Mouse (Mus musculus): ENCODE results near the gene Hspb7. TPM values are rescaled to one million over a fixed set of nuclear protein-coding genes. Genes with fewer than 3 reads are reported as not detected.

Hspb7 gene
- polyA plus RNA-seq, 1 experiment from 2014 or later: not detected

- Histone ChIP-seq H3K9ac (no peak overlapping the region), H3K4me2 (replicated peaks) (no peak overlapping the region), H3K4me3 (no peak overlapping the region)
Measured at GRCm38 (mm10) chr4:141433191-141433590, 12.6 kb downstream of the Hspb7 start.

GRCm38 (mm10) chr4:141435974-141436373 lies 15.4 kb downstream of the Hspb7 start, which contains the start of gene Srarp:
TSS of gene Srarp (minus strand) at chr4:141436105.
- H3K36me3 ChIP-seq: no peaks in the 10 kb centered on the region
- H3K4me1 ChIP-seq: no peaks in the 10 kb centered on the region
- H3K9ac ChIP-seq: no peak within 1 kb of the TSS
- no peaks in the 10 kb centered on the region for H3K27me3 ChIP-seq
- no peaks in the 10 kb centered on the region for H3K9me3 ChIP-seq
- H3K4me2 ChIP-seq (replicated peaks): no peak within 1 kb of the TSS
- H3K4me3 ChIP-seq: no peak within 1 kb of the TSS
- 90% methylated on average over 1 of the region's 1 CpGs for whole genome bisulfite sequencing
- no peak within 1 kb of the TSS for H3K27ac ChIP-seq
- ATAC-seq (ENCODE audit: insufficient number of reproducible peaks, insufficient read depth, low FRiP score, low TSS enrichment): no peak

More at GRCm38 (mm10) chr4:141433191-141433590, 12.6 kb downstream of the Hspb7 start:
- no peak for ATAC-seq (ENCODE audit: insufficient number of reproducible peaks, insufficient read depth, low FRiP score, low TSS enrichment)
- WGBS: 83% methylated on average over 18 of the region's 18 CpGs
- H3K27me3 ChIP-seq: no peaks in the 10 kb centered on the region
- H3K27ac ChIP-seq: no peak overlapping the region
- H3K9me3 ChIP-seq: no peaks in the 10 kb centered on the region
- no peaks in the 10 kb centered on the region for H3K36me3 ChIP-seq
- H3K4me1 ChIP-seq: no peaks in the 10 kb centered on the region

GRCm38 (mm10) chr4:141439083-141439803 lies 18.7 kb downstream of the Hspb7 start:
- H3K27me3 ChIP-seq: no peaks in the 10 kb centered on the region
- no peak overlapping the region for H3K27ac ChIP-seq
- H3K4me3 ChIP-seq: no peak overlapping the region
- 86% methylated on average over 12 of the region's 12 CpGs for WGBS
- H3K9me3 ChIP-seq: no peaks in the 10 kb centered on the region
- no peak overlapping the region for H3K4me2 ChIP-seq (replicated peaks)
- ATAC-seq (ENCODE audit: insufficient number of reproducible peaks, insufficient read depth, low FRiP score, low TSS enrichment): no peak
- no peaks in the 10 kb centered on the region for H3K36me3 ChIP-seq
- H3K9ac ChIP-seq: no peak overlapping the region
- H3K4me1 ChIP-seq: no peaks in the 10 kb centered on the region

GRCm38 (mm10) chr4:141440877-141441276 lies 20.3 kb downstream of the Hspb7 start:
- Histone ChIP-seq H3K9ac (no peak overlapping the region), H3K4me2 (replicated peaks) (no peak overlapping the region), H3K9me3 (no peaks in the 10 kb centered on the region), H3K4me1 (peaks cover 9% of the 10 kb centered on the region), H3K36me3 (no peaks in the 10 kb centered on the region), H3K27me3 (no peaks in the 10 kb centered on the region), H3K27ac (no peak overlapping the region), H3K4me3 (no peak overlapping the region)
- no peak for ATAC-seq (ENCODE audit: insufficient number of reproducible peaks, insufficient read depth, low FRiP score, low TSS enrichment)

- WGBS: 46% methylated on average over 11 of the region's 11 CpGs
- H3K9ac ChIP-seq: peak overlapping the region; percentile 93
- H3K9me3 ChIP-seq: no peaks in the 10 kb centered on the region
- no peaks in the 10 kb centered on the region for H3K27me3 ChIP-seq
- no peak for ATAC-seq (ENCODE audit: insufficient number of reproducible peaks, insufficient read depth, low FRiP score, low TSS enrichment)
- peak overlapping the region; percentile 78; the same call in 1 of the 2 replicates for H3K27ac ChIP-seq
- peaks cover 12% of the 10 kb centered on the region for H3K4me1 ChIP-seq
- peak overlapping the region; percentile 100 for H3K4me3 ChIP-seq
- H3K36me3 ChIP-seq: peaks cover 19% of the 10 kb centered on the region
- H3K4me2 ChIP-seq (replicated peaks): peak overlapping the region; percentile 88
Measured at GRCm38 (mm10) chr4:141443641-141444429, 23.3 kb downstream of the Hspb7 start.

GRCm38 (mm10) chr4:141444451-141445327 lies 24.1 kb downstream of the Hspb7 start, which contains the start of gene Zbtb17:
TSS of gene Zbtb17 (plus strand) at chr4:141444654.
- peak; percentile 70 for ATAC-seq (ENCODE audit: insufficient number of reproducible peaks, insufficient read depth, low FRiP score, low TSS enrichment)
- peak within 1 kb of the TSS; percentile 88 for H3K4me2 ChIP-seq (replicated peaks)
- peak within 1 kb of the TSS; percentile 78 for H3K27ac ChIP-seq
- H3K4me1 ChIP-seq: peaks cover 12% of the 10 kb centered on the region
- peak within 1 kb of the TSS; percentile 93 for H3K9ac ChIP-seq
- H3K9me3 ChIP-seq: no peaks in the 10 kb centered on the region
- H3K36me3 ChIP-seq: peaks cover 28% of the 10 kb centered on the region
- peak within 1 kb of the TSS; percentile 100 for H3K4me3 ChIP-seq
- 0% methylated on average over 73 of the region's 102 CpGs for WGBS
- H3K27me3 ChIP-seq: no peaks in the 10 kb centered on the region

- ATAC-seq (ENCODE audit: insufficient number of reproducible peaks, insufficient read depth, low FRiP score, low TSS enrichment): no peak
- peak overlapping the region; percentile 100 for H3K4me3 ChIP-seq
- no peaks in the 10 kb centered on the region for H3K9me3 ChIP-seq
- H3K27ac ChIP-seq: no peak overlapping the region
- peaks cover 34% of the 10 kb centered on the region for H3K36me3 ChIP-seq
- peaks cover 12% of the 10 kb centered on the region for H3K4me1 ChIP-seq
- no peaks in the 10 kb centered on the region for H3K27me3 ChIP-seq
- H3K4me2 ChIP-seq (replicated peaks): peak overlapping the region; percentile 88
- 15% methylated on average over 14 of the region's 14 CpGs for WGBS
- H3K9ac ChIP-seq: peak overlapping the region; percentile 93
Measured at GRCm38 (mm10) chr4:141445328-141445720, 24.7 kb downstream of the Hspb7 start.

- ATAC-seq (ENCODE audit: insufficient number of reproducible peaks, insufficient read depth, low FRiP score, low TSS enrichment): no peak
- Histone ChIP-seq H3K9ac (no peak overlapping the region), H3K27me3 (no peaks in the 10 kb centered on the region), H3K36me3 (peaks cover 39% of the 10 kb centered on the region), H3K4me3 (no peak overlapping the region), H3K27ac (no peak overlapping the region), H3K4me2 (replicated peaks) (no peak overlapping the region; the same call in 1 of the 2 replicates), H3K9me3 (no peaks in the 10 kb centered on the region), H3K4me1 (peaks cover 12% of the 10 kb centered on the region)
- WGBS: 78% methylated on average over 7 of the region's 7 CpGs
Measured at GRCm38 (mm10) chr4:141446211-141446610, 25.6 kb downstream of the Hspb7 start.

GRCm38 (mm10) chr4:141451251-141451650 lies 30.7 kb downstream of the Hspb7 start:
- H3K27ac ChIP-seq: no peak overlapping the region
- H3K4me2 ChIP-seq (replicated peaks): no peak overlapping the region
- WGBS: 82% methylated on average over 2 of the region's 2 CpGs
- ATAC-seq (ENCODE audit: insufficient number of reproducible peaks, insufficient read depth, low FRiP score, low TSS enrichment): no peak
- peaks cover 77% of the 10 kb centered on the region for H3K36me3 ChIP-seq
- H3K4me3 ChIP-seq: no peak overlapping the region
- H3K27me3 ChIP-seq: no peaks in the 10 kb centered on the region
- H3K9me3 ChIP-seq: no peaks in the 10 kb centered on the region
- H3K4me1 ChIP-seq: peaks cover 8% of the 10 kb centered on the region; the same call in 1 of the 2 replicates
- no peak overlapping the region for H3K9ac ChIP-seq

- Histone ChIP-seq H3K27ac (no peak overlapping the region), H3K36me3 (peaks cover 76% of the 10 kb centered on the region), H3K9ac (no peak overlapping the region), H3K4me2 (replicated peaks) (no peak overlapping the region), H3K4me3 (no peak overlapping the region), H3K9me3 (no peaks in the 10 kb centered on the region), H3K4me1 (peaks cover 8% of the 10 kb centered on the region; the same call in 1 of the 2 replicates), H3K27me3 (no peaks in the 10 kb centered on the region)
- no peak for ATAC-seq (ENCODE audit: insufficient number of reproducible peaks, insufficient read depth, low FRiP score, low TSS enrichment)
- WGBS: 92% methylated on average over 9 of the region's 9 CpGs
Measured at GRCm38 (mm10) chr4:141451916-141452450, 31.4 kb downstream of the Hspb7 start.
